Mouse (Mus musculus) embryonic facial prominence, embryonic 12.5 days (tissue): ENCODE results near the gene Habp2. TPM values are rescaled to one million over a fixed set of nuclear protein-coding genes. Genes with fewer than 3 reads are reported as not detected.

ENCODE experiments used
- ATAC-seq: fragments of 200-750 bp; cut with Nextera tagmentation; 2 replicates; pipeline ENCODE4 v1.8.0; 2017; ENCODE audit not compliant: insufficient number of reproducible peaks, insufficient read depth, low FRiP score, low TSS enrichment
- H3K27ac ChIP-seq: fragments of 300-500 bp; sonication (generic); 2 replicates; pipeline ENCODE4 v1.5.1; 2016; ENCODE audit warnings: mild to moderate bottlenecking
- H3K27me3 ChIP-seq: fragments of 300-500 bp; sonication (generic); 2 replicates; pipeline ENCODE4 v1.6.1; 2016; ENCODE audit warnings: mild to moderate bottlenecking, moderate library complexity
- H3K36me3 ChIP-seq: fragments of 300-500 bp; sonication (generic); 2 replicates; pipeline ENCODE4 v1.6.1; 2016; ENCODE audit warnings: mild to moderate bottlenecking
- H3K4me1 ChIP-seq: fragments of 300-500 bp; sonication (generic); 2 replicates; pipeline ENCODE4 v1.6.1; 2016
- H3K4me2 ChIP-seq: fragments of 300-500 bp; sonication (generic); replicated peaks from 2 replicates; pipeline ENCODE4 v1.6.1; 2016; ENCODE audit warnings: mild to moderate bottlenecking, moderate library complexity
- H3K4me3 ChIP-seq: fragments of 300-500 bp; sonication (generic); 2 replicates; pipeline ENCODE4 v1.5.1; 2016; ENCODE audit warnings: mild to moderate bottlenecking
- H3K9ac ChIP-seq: fragments of 300-500 bp; sonication (generic); 2 replicates; pipeline ENCODE4 v1.6.1; 2016; ENCODE audit warnings: mild to moderate bottlenecking, moderate library complexity
- H3K9me3 ChIP-seq: fragments of 300-500 bp; sonication (generic); 2 replicates; pipeline ENCODE4 v1.6.1; 2016; ENCODE audit warnings: mild to moderate bottlenecking, moderate library complexity
- WGBS: fragments of 180-500 bp; shearing (Covaris S2); methylation state at CpG from one replicate; pipeline ENCODE4 v1.1.7; 2016; 5-methylcytosine and 5-hydroxymethylcytosine counted together
- polyA plus RNA-seq: library from polyadenylated mRNA; unstranded; fragments of >200 nt; fragmentation: Nextera tagmentation; extraction: Ambion mirVana; gene quantifications from 2 replicates; pipeline ENCODE4 v1.2.1, GENCODE M21; 2016

Gene Habp2
- polyA plus RNA-seq, 1 experiment from 2014 or later, result not detected

- Histone ChIP-seq H3K36me3 (no peaks in the 10 kb centered on the region), H3K27ac (no peak overlapping the region), H3K27me3 (no peaks in the 10 kb centered on the region), H3K4me3 (no peak overlapping the region), H3K4me2 (no peak overlapping the region), H3K9ac (no peak overlapping the region), H3K9me3 (no peaks in the 10 kb centered on the region), H3K4me1 (no peaks in the 10 kb centered on the region)
- 65% methylated on average over 15 of the region's 15 CpGs for WGBS
- no peak for ATAC-seq
These were observed 77.0 kb downstream of the Habp2 start for GRCm38 (mm10) chr19:56363721-56364460.

GRCm38 (mm10) chr19:56364563-56364962, 77.6 kb downstream of the Habp2 start:
- Histone ChIP-seq H3K36me3 (no peaks in the 10 kb centered on the region), H3K27me3 (no peaks in the 10 kb centered on the region), H3K4me1 (no peaks in the 10 kb centered on the region), H3K4me3 (no peak overlapping the region), H3K27ac (no peak overlapping the region), H3K9ac (no peak overlapping the region), H3K4me2 (no peak overlapping the region), H3K9me3 (no peaks in the 10 kb centered on the region)
- 77% methylated on average over 8 of the region's 8 CpGs for WGBS
- ATAC-seq, result no peak

DNA sequence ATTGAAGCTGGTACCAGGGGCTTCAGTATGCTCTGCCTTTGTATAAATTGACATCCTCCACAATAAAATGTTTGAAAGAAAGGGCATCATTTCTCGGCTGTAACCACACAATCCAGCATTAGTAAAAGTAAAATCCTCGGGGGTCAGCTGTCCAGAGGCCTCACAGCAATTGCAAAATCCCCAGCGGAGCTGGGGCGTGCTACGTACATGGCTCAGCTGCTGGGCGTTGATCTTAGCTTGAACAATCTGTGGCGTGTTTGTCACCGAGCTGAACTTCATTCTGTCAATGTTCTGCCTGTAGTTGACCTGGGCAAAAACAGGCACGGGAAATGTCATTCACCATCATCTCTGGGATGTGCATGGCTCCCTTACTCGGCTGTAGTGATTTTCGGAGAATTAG, 79.2 kb downstream of the Habp2 start:
- 79% methylated on average over 11 of the region's 11 CpGs for WGBS
- Histone ChIP-seq H3K27ac (no peak overlapping the region), H3K36me3 (no peaks in the 10 kb centered on the region), H3K9me3 (no peaks in the 10 kb centered on the region), H3K9ac (no peak overlapping the region), H3K27me3 (no peaks in the 10 kb centered on the region), H3K4me3 (no peak overlapping the region), H3K4me1 (no peaks in the 10 kb centered on the region), H3K4me2 (no peak overlapping the region)
- no peak for ATAC-seq

DNA sequence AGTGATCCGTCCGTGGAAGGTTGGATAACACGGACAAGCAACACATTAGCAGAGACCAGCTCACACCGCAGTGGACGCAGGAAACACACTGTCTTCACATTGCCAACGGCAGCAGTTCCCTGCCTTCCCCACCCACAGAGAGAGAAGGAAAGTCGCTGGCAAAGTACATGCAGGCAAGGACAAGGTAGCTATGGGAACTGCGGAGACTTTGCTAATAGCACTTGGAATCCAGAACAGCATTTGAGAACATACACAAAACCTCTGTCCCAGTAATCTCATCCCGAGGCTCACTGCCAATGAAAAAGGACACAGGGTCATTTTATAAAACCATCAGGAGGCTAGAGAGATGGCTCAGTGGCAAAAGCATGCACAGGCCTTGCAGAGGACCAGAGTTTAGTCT, 79.7 kb downstream of the Habp2 start:
- Histone ChIP-seq H3K27ac (no peak overlapping the region), H3K4me1 (no peaks in the 10 kb centered on the region), H3K9ac (no peak overlapping the region), H3K36me3 (no peaks in the 10 kb centered on the region), H3K4me2 (no peak overlapping the region), H3K27me3 (no peaks in the 10 kb centered on the region), H3K4me3 (no peak overlapping the region), H3K9me3 (no peaks in the 10 kb centered on the region)
- 79% methylated on average over 9 of the region's 9 CpGs for WGBS
- no peak for ATAC-seq

GRCm38 (mm10) chr19:56367778-56368177, 80.8 kb downstream of the Habp2 start:
- no peaks in the 10 kb centered on the region for H3K4me1 ChIP-seq
- no peak overlapping the region for H3K27ac ChIP-seq
- H3K9ac ChIP-seq, result no peak overlapping the region
- H3K27me3 ChIP-seq, result no peaks in the 10 kb centered on the region
- H3K4me3 ChIP-seq, result no peak overlapping the region
- no peak overlapping the region for H3K4me2 ChIP-seq
- no peaks in the 10 kb centered on the region for H3K9me3 ChIP-seq
- no peak for ATAC-seq
- WGBS, result 89% methylated on average over 7 of the region's 7 CpGs
- H3K36me3 ChIP-seq, result no peaks in the 10 kb centered on the region

- ATAC-seq, result no peak
- no peaks in the 10 kb centered on the region for H3K36me3 ChIP-seq
- H3K4me2 ChIP-seq, result no peak overlapping the region
- H3K27me3 ChIP-seq, result no peaks in the 10 kb centered on the region
- H3K4me1 ChIP-seq, result no peaks in the 10 kb centered on the region
- H3K27ac ChIP-seq, result no peak overlapping the region
- no peaks in the 10 kb centered on the region for H3K9me3 ChIP-seq
- no peak overlapping the region for H3K4me3 ChIP-seq
- 91% methylated on average over 7 of the region's 7 CpGs for WGBS
- H3K9ac ChIP-seq, result no peak overlapping the region
These were observed 82.0 kb downstream of the Habp2 start for GRCm38 (mm10) chr19:56368912-56369311.

Other genes with a start within 250 kb of the Habp2 start
- gene Nrap, start 102.9 kb downstream of the Habp2 start, polyA plus RNA-seq, result 0.19 and 0.34 TPM in 2 replicates
- gene Casp7, start 110.0 kb downstream of the Habp2 start, polyA plus RNA-seq, result 30.7 and 32.1 TPM in 2 replicates
- gene Plekhs1, start 174.5 kb downstream of the Habp2 start, polyA plus RNA-seq, result 0.28 and 0.62 TPM in 2 replicates